Mouse (Mus musculus) skeletal muscle tissue, adult 2 months (tissue): Measurements from ENCODE around the gene Stmn1.

ENCODE experiments used
- DNase-seq: peaks from one replicate; pipeline ENCODE4 v3.0.0-alpha.2; 2012; ENCODE audit warnings: low read depth, low spot score

Stmn1 gene

GRCm38 (mm10) chr4:134468215-134468575 is at the start of gene Stmn1:
Gene Stmn1, plus strand, starts transcription at chr4:134468320.
- DNase-seq = peak; percentile 83

GRCm38 (mm10) chr4:134421971-134422370 is 46.1 kb upstream of the Stmn1 start:
- DNase-seq = no peak

GRCm38 (mm10) chr4:134423949-134424348 is 44.2 kb upstream of the Stmn1 start:
- DNase-seq = no peak

- DNase-seq = no peak
Measured at GRCm38 (mm10) chr4:134425088-134425487, 43.0 kb upstream of the Stmn1 start.

GRCm38 (mm10) chr4:134430381-134431004 is 37.6 kb upstream of the Stmn1 start:
- no peak for DNase-seq

GRCm38 (mm10) chr4:134432686-134433360 is 35.3 kb upstream of the Stmn1 start:
- DNase-seq = no peak

GRCm38 (mm10) chr4:134436185-134436584 is 31.9 kb upstream of the Stmn1 start:
- DNase-seq = no peak

- no peak for DNase-seq
Measured at GRCm38 (mm10) chr4:134436659-134437058, 31.5 kb upstream of the Stmn1 start.

- no peak for DNase-seq
Measured at GRCm38 (mm10) chr4:134439119-134439518, 29.0 kb upstream of the Stmn1 start.

- DNase-seq = no peak
Measured at GRCm38 (mm10) chr4:134439919-134440318, 28.2 kb upstream of the Stmn1 start.

GRCm38 (mm10) chr4:134442216-134442615 is 25.9 kb upstream of the Stmn1 start:
- DNase-seq = no peak

- DNase-seq = no peak
Measured at GRCm38 (mm10) chr4:134443589-134443988, 24.5 kb upstream of the Stmn1 start.

- no peak for DNase-seq
Measured at GRCm38 (mm10) chr4:134444949-134445348, 23.2 kb upstream of the Stmn1 start.

- no peak for DNase-seq
Measured at GRCm38 (mm10) chr4:134445489-134445888, 22.6 kb upstream of the Stmn1 start.

- DNase-seq = no peak
Measured at GRCm38 (mm10) chr4:134447966-134448365, 20.2 kb upstream of the Stmn1 start.

GRCm38 (mm10) chr4:134449595-134450391 is 18.3 kb upstream of the Stmn1 start:
- DNase-seq = no peak

- DNase-seq = no peak
Measured at GRCm38 (mm10) chr4:134450392-134451195, 17.5 kb upstream of the Stmn1 start.

GRCm38 (mm10) chr4:134451484-134451883 is 16.6 kb upstream of the Stmn1 start:
- DNase-seq = no peak

GRCm38 (mm10) chr4:134453619-134454400 is 14.3 kb upstream of the Stmn1 start:
- no peak for DNase-seq

GRCm38 (mm10) chr4:134455310-134455709 is 12.8 kb upstream of the Stmn1 start:
- no peak for DNase-seq
